In genomic region chr5:111701634-111702329, GRCm38 (mm10) we compare ENCODE assay signal across 11 mouse cellular contexts. TPM values are rescaled to one million over a fixed set of nuclear protein-coding genes. Genes with fewer than 3 reads are reported as not detected.
DNase-seq lines count a peak whose midpoint lies in the region; ATAC-seq and TF ChIP-seq lines count a peak whose summit lies in the region.
"Had no signal": no experiment of that assay in that cellular context is flagged by ENCODE, and none has a peak within 500 bp of the region (broad histone marks: within the 10 kb centered on the region; RNA-seq: fewer than 3 reads in every experiment).

No protein-coding gene starts in this region.

- H3K27me3 ChIP-seq in lung, embryonic 14.5 days (ENCODE audit: insufficient read depth, low read length), result no peaks in the 10 kb centered on the region
- H3K27me3 ChIP-seq in forebrain, embryonic 15.5 days, result no peaks in the 10 kb centered on the region
- no peaks in the 10 kb centered on the region for H3K27me3 ChIP-seq in limb, embryonic 14.5 days (ENCODE audit: control insufficient read depth, insufficient read depth, low read length)
- no peaks in the 10 kb centered on the region for H3K27me3 ChIP-seq in stomach, embryonic 14.5 days (ENCODE audit: control insufficient read depth, insufficient read depth, low read length)

- peak; percentile 86 for ATAC-seq in lung, embryonic 14.5 days (ENCODE audit: insufficient read depth)
- peak; percentile 39; the same call in 1 of the 2 replicates for ATAC-seq in forebrain, embryonic 15.5 days (replicated peaks)
- ATAC-seq in limb, embryonic 14.5 days (ENCODE audit: low FRiP score, low read depth), result no peak
- ATAC-seq in stomach, embryonic 14.5 days (ENCODE audit: insufficient number of reproducible peaks, insufficient read depth, low FRiP score, low read depth), result peak; percentile 54; the same call in 1 of the 2 replicates
- ATAC-seq in megakaryocyte progenitor cell, adult 5-6 weeks (replicated peaks; ENCODE audit: poor library complexity), result no peak
- no peak for ATAC-seq in CD4-positive, CD25-positive, alpha-beta regulatory T cell, adult 4 months
- ATAC-seq: Patski had no signal

- no peaks in the 10 kb centered on the region for H3K9me3 ChIP-seq in lung, embryonic 14.5 days (ENCODE audit: low read depth, low read length)
- no peaks in the 10 kb centered on the region for H3K9me3 ChIP-seq in forebrain, embryonic 15.5 days
- no peaks in the 10 kb centered on the region for H3K9me3 ChIP-seq in limb, embryonic 14.5 days (ENCODE audit: control insufficient read depth, low read length)
- H3K9me3 ChIP-seq in stomach, embryonic 14.5 days (ENCODE audit: control insufficient read depth, low read depth, low read length), result no peaks in the 10 kb centered on the region

- no peak for TF ChIP-seq CTCF in lung, embryonic 14.5 days (IDR thresholded peaks at IDR 0.05; ENCODE audit: low read depth)

- peak overlapping the region; percentile 62 for H3K4me2 ChIP-seq in lung, embryonic 14.5 days
- peak overlapping the region; percentile 30 for H3K4me2 ChIP-seq in forebrain, embryonic 15.5 days (replicated peaks)
- peak overlapping the region; percentile 36 for H3K4me2 ChIP-seq in limb, embryonic 14.5 days (replicated peaks; ENCODE audit: low read depth, low read length, severe bottlenecking)
- H3K4me2 ChIP-seq in stomach, embryonic 14.5 days (replicated peaks; ENCODE audit: low read depth, low read length), result peak overlapping the region; percentile 42

- peak overlapping the region; percentile 27 for H3K4me3 ChIP-seq in lung, embryonic 14.5 days (ENCODE audit: low read depth, low read length)
- no peak overlapping the region for H3K4me3 ChIP-seq in forebrain, embryonic 15.5 days
- peak overlapping the region; percentile 4; the same call in 1 of the 2 replicates for H3K4me3 ChIP-seq in limb, embryonic 14.5 days (replicated peaks; ENCODE audit: low read length)
- peak overlapping the region; percentile 10 for H3K4me3 ChIP-seq in stomach, embryonic 14.5 days (ENCODE audit: low read depth, low read length)
- H3K4me3 ChIP-seq: myocyte had no signal

- peak overlapping the region; percentile 36 for H3K9ac ChIP-seq in lung, embryonic 14.5 days
- H3K9ac ChIP-seq in forebrain, embryonic 15.5 days (replicated peaks), result 0 out of 2 replicates have a peak overlapping the region, but pooled peaks have one; percentile 14
- no peak overlapping the region; the same call in 1 of the 2 replicates for H3K9ac ChIP-seq in limb, embryonic 14.5 days (ENCODE audit: low read depth, low read length, severe bottlenecking)
- H3K9ac ChIP-seq in stomach, embryonic 14.5 days (replicated peaks; ENCODE audit: low read depth, low read length), result 0 out of 2 replicates have a peak overlapping the region, but pooled peaks have one; percentile 25

- no peak for TF ChIP-seq POLR2A in limb, embryonic 14.5 days (IDR thresholded peaks at IDR 0.05; ENCODE audit: borderline replicate concordance, extremely low read depth, insufficient read depth, insufficient read length)

- H3K36me3 ChIP-seq in lung, embryonic 14.5 days (ENCODE audit: insufficient read depth), result no peaks in the 10 kb centered on the region
- H3K36me3 ChIP-seq in forebrain, embryonic 15.5 days, result no peaks in the 10 kb centered on the region
- H3K36me3 ChIP-seq in limb, embryonic 14.5 days (ENCODE audit: control insufficient read depth, insufficient read depth, low read length), result no peaks in the 10 kb centered on the region
- H3K36me3 ChIP-seq in stomach, embryonic 14.5 days (ENCODE audit: control insufficient read depth, insufficient read depth, low read length), result no peaks in the 10 kb centered on the region

- no peaks in the 10 kb centered on the region for H3K4me1 ChIP-seq in lung, embryonic 14.5 days (ENCODE audit: insufficient read depth)
- peaks cover 48% of the 10 kb centered on the region for H3K4me1 ChIP-seq in forebrain, embryonic 15.5 days
- peaks cover 7% of the 10 kb centered on the region for H3K4me1 ChIP-seq in limb, embryonic 14.5 days (ENCODE audit: control insufficient read depth, insufficient read depth, low read length)
- H3K4me1 ChIP-seq in stomach, embryonic 14.5 days (ENCODE audit: control insufficient read depth, insufficient read depth, low read length), result 0 out of 2 replicates have a peak, but pooled peaks cover 4% of the 10 kb centered on the region

- H3K27ac ChIP-seq in lung, embryonic 14.5 days (ENCODE audit: low read depth), result no peak overlapping the region
- H3K27ac ChIP-seq in forebrain, embryonic 15.5 days (replicated peaks), result peak overlapping the region; percentile 36
- H3K27ac ChIP-seq in limb, embryonic 14.5 days (replicated peaks; ENCODE audit: low read depth, low read length), result no peak overlapping the region
- peak overlapping the region; percentile 33; the same call in 1 of the 2 replicates for H3K27ac ChIP-seq in stomach, embryonic 14.5 days (ENCODE audit: low read length)

- peak; percentile 51 for DNase-seq in lung, embryonic 14.5 days
- no peak for DNase-seq in lung, postnatal 36 days
- DNase-seq in limb, embryonic 14.5 days (ENCODE audit: low spot score), result no peak
- no peak for DNase-seq in frontal cortex, postnatal 36 days (ENCODE audit: low spot score in 2 of 2)
- DNase-seq: cerebellum, adult 2 months had no signal

- 4% methylated on average over 28 of the region's 31 CpGs for WGBS in lung, embryonic 14.5 days
- WGBS in forebrain, embryonic 15.5 days, result 5% methylated on average over 30 of the region's 31 CpGs
- 5% methylated on average over 20 of the region's 31 CpGs for WGBS in limb, embryonic 14.5 days
- whole genome bisulfite sequencing in stomach, embryonic 14.5 days, result 5% methylated on average over 27 of the region's 31 CpGs

RNA-seq across cellular contexts. Expression of gene Gm26897, which starts 31.9 kb away (rescaled TPM):
- not detected in 2 replicates for polyA plus RNA-seq in lung, embryonic 14.5 days (2014; fragmentation: Nextera tagmentation; extraction: Ambion mirVana)
- polyA plus RNA-seq in forebrain, embryonic 15.5 days (2015; fragmentation: Nextera tagmentation; extraction: Ambion mirVana), result not detected in 2 replicates
- not detected in 2 replicates for polyA plus RNA-seq in limb, embryonic 14.5 days (2012; rRNA removed)
- polyA plus RNA-seq in limb, embryonic 14.5 days (2014; fragmentation: Nextera tagmentation; extraction: Ambion mirVana), result not detected in 2 replicates
- polyA plus RNA-seq in stomach, embryonic 14.5 days (2014; fragmentation: Nextera tagmentation; extraction: Ambion mirVana), result not detected in 2 replicates
- not detected in 2 replicates for total RNA-seq in megakaryocyte progenitor cell, adult 5-6 weeks (2015)
- total RNA-seq in megakaryocyte progenitor cell, adult 5-6 weeks (2017), result not detected in 2 replicates
- not detected for polyA plus RNA-seq in CD4-positive, CD25-positive, alpha-beta regulatory T cell, adult 4 months (2017; shearing (Covaris generic))
- polyA plus RNA-seq: cerebellum, adult 2 months; myocyte; Patski had no signal

Comparison
In these comparisons a context has a peak if more than half of its experiments do, and no peak if none do; other contexts are left out.
1. ATAC-seq: peak in lung, embryonic 14.5 days (single experiment), forebrain, embryonic 15.5 days (single experiment) and stomach, embryonic 14.5 days (single experiment); none in limb, embryonic 14.5 days (single experiment), megakaryocyte progenitor cell, adult 5-6 weeks (single experiment) and CD4-positive, CD25-positive, alpha-beta regulatory T cell, adult 4 months (single experiment).
2. H3K27ac ChIP-seq: peak in forebrain, embryonic 15.5 days (single experiment) and stomach, embryonic 14.5 days (single experiment); none in lung, embryonic 14.5 days (single experiment) and limb, embryonic 14.5 days (single experiment).
3. Peak in every context shown above with its lines, with median percentiles within 50 percentile points of each other: H3K4me2 ChIP-seq.